Mouse (Mus musculus): ENCODE data around the gene Daglb.
"Not testable (repeated sequence)": the region's sequence is repeated elsewhere in the genome, so short reads cannot be mapped to it uniquely, and the experiment has no call there.

The Daglb gene

GRCm38 (mm10) chr5:143487998-143488397 is 23.6 kb downstream of the Daglb start:
- DNase-seq: no peak

GRCm38 (mm10) chr5:143489749-143490342 is 25.5 kb downstream of the Daglb start:
- no peak for DNase-seq

- no peak for DNase-seq
Measured at GRCm38 (mm10) chr5:143491736-143492135, 27.4 kb downstream of the Daglb start.

GRCm38 (mm10) chr5:143493163-143493562 is 28.8 kb downstream of the Daglb start:
- DNase-seq: no peak

- no peak for DNase-seq
Measured at GRCm38 (mm10) chr5:143495708-143496107, 31.3 kb downstream of the Daglb start.

GRCm38 (mm10) chr5:143497451-143497850 is 33.1 kb downstream of the Daglb start:
- no peak for DNase-seq

GRCm38 (mm10) chr5:143499197-143499596 is 34.8 kb downstream of the Daglb start:
- no peak for DNase-seq

- no peak for DNase-seq
Measured at GRCm38 (mm10) chr5:143499686-143500085, 35.3 kb downstream of the Daglb start.

- not testable (repeated sequence) for DNase-seq
Measured at GRCm38 (mm10) chr5:143500711-143501110, 36.3 kb downstream of the Daglb start.

GRCm38 (mm10) chr5:143501140-143501539 is 36.8 kb downstream of the Daglb start:
- no peak for DNase-seq

- DNase-seq: peak; percentile 30
Measured at GRCm38 (mm10) chr5:143501649-143502048, 37.3 kb downstream of the Daglb start.

GRCm38 (mm10) chr5:143502899-143503557 is 38.6 kb downstream of the Daglb start:
- DNase-seq: no peak

GRCm38 (mm10) chr5:143503740-143504139 is 39.4 kb downstream of the Daglb start:
- no peak for DNase-seq

GRCm38 (mm10) chr5:143504453-143504852 is 40.1 kb downstream of the Daglb start:
- DNase-seq: no peak

- DNase-seq: no peak
Measured at GRCm38 (mm10) chr5:143505056-143505455, 40.7 kb downstream of the Daglb start.

GRCm38 (mm10) chr5:143505545-143505944 is 41.2 kb downstream of the Daglb start:
- no peak for DNase-seq

GRCm38 (mm10) chr5:143509294-143509693 is 44.9 kb downstream of the Daglb start:
- DNase-seq: no peak

- DNase-seq: no peak
Measured at GRCm38 (mm10) chr5:143509737-143510136, 45.4 kb downstream of the Daglb start.

GRCm38 (mm10) chr5:143511577-143511976 is 47.2 kb downstream of the Daglb start:
- no peak for DNase-seq

- DNase-seq: no peak
Measured at GRCm38 (mm10) chr5:143512305-143512704, 47.9 kb downstream of the Daglb start.

- DNase-seq: no peak
Measured at GRCm38 (mm10) chr5:143514878-143515277, 50.5 kb downstream of the Daglb start.

GRCm38 (mm10) chr5:143517005-143517404 is 52.6 kb downstream of the Daglb start:
- no peak for DNase-seq

- no peak for DNase-seq
Measured at GRCm38 (mm10) chr5:143517436-143517835, 53.1 kb downstream of the Daglb start.

GRCm38 (mm10) chr5:143518045-143518591 is 53.7 kb downstream of the Daglb start:
- no peak for DNase-seq

- no peak for DNase-seq
Measured at GRCm38 (mm10) chr5:143520415-143520814, 56.0 kb downstream of the Daglb start.

Data from cerebellum, adult 9-11 months (tissue).